Mouse (Mus musculus): ENCODE data around the gene Usp25.

Gene Usp25

GRCm38 (mm10) chr16:77150338-77150737 lies 136.8 kb downstream of the Usp25 start:
- no peak for DNase-seq

- DNase-seq, result no peak
These were observed 137.4 kb downstream of the Usp25 start for GRCm38 (mm10) chr16:77150884-77151283.

- no peak for DNase-seq
These were observed 138.8 kb downstream of the Usp25 start for GRCm38 (mm10) chr16:77152288-77152687.

GRCm38 (mm10) chr16:77153216-77153715 lies 139.8 kb downstream of the Usp25 start:
- DNase-seq, result no peak

- DNase-seq, result no peak
These were observed 140.3 kb downstream of the Usp25 start for GRCm38 (mm10) chr16:77153815-77154214.

GRCm38 (mm10) chr16:77154831-77155230 lies 141.3 kb downstream of the Usp25 start:
- no peak for DNase-seq
